Mouse (Mus musculus) gastrocnemius, postnatal 36 days (tissue): Measurements from ENCODE around the gene Tll1. TPM values are rescaled to one million over a fixed set of nuclear protein-coding genes. Genes with fewer than 3 reads are reported as not detected.

Experiments
- DNase-seq, 2 experiments: peaks; one replicate each; pipeline ENCODE4 v3.0.0; 2022
- intact Hi-C: fragments of 180-260 bp; cut with DNase I; formaldehyde crosslinking; loops from one replicate; pipeline ENCODE4 v1.15.1; 2025
- long read RNA-seq, 2 experiments: library from polyadenylated mRNA; stranded (forward); transcript quantifications; one replicate each; pipeline ENCODE4 v2.0.0; 2021
- total RNA-seq, 2 experiments: library from RNA; stranded (reverse); gene quantifications; 2 replicates each; pipeline ENCODE4 v1.2.3; 2021

Gene Tll1
- total RNA-seq = under 1 TPM; 0.44 to 0.77 TPM
- long read RNA-seq, experiment 1 = 0 reads
- long read RNA-seq, experiment 2, partial matches to known transcripts = 0 of 1 reads
- long read RNA-seq, experiment 2, other reads (novel, unspliced or antisense) = 1 of 1 reads

DNA sequence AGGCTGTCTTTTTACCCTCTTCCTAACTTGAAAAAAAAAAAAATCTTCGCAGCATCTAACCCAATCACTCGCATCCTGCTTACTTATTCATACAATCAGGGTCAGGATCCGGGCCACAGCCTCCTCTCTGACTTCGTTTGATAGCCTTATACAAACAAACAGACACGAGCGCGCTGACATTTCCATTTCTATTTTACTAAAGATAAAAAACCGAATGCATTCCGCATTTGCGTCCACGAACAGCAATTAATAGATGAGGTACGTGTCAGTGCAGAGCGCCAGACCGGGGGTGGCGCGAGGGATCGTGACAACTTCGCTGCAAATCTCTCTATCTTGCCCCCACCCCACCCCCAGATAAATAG lies at the start of gene Tll1:
Gene Tll1, minus strand, starts transcription at position 248 of the 362 bp plus-strand sequence.
- intact Hi-C loops = no loop called here
- DNase-seq = peak in 1 of 2 experiments; percentile 16

DNA sequence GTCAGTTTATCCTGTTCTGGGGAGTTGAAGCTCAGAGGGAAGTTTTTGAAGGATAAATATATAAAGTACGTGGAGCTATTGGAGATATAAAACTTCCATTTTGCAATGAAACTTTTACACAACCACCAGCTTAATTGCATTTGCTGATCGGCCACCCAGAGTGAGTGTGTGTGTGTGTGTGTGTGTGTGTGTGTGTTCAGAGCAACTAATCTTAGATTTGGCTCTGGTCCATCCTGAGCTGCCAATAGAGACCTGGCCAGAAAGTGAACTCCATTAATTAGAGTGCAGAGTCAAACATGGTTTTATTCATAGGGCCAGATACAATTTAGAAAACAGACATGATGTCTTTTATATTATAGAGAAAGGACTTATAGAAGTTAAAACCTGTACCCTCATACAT lies 32.6 kb upstream of the Tll1 start:
- intact Hi-C loops = no loop called here
- DNase-seq = no peak

DNA sequence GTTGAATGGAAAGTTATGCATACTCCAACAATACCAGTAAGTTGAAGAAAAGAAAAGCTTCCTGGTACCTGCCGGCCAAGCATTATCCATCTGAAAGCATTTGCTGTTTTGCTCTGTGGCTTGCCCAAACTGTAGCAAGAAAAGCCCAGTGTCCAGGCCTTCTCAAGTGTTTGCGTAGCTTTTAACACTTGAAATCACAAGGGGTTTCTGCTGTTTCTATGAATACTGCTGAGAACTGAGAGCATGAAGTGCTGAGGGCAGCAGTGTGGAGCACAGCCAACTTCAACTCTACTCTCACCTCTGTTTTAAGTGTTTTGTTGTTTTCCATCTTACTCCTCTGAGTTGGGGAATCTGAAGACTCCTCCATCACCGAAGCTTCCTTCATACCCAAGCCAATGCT lies 15.5 kb upstream of the Tll1 start:
- intact Hi-C loops = no loop called here
- no peak for DNase-seq

DNA sequence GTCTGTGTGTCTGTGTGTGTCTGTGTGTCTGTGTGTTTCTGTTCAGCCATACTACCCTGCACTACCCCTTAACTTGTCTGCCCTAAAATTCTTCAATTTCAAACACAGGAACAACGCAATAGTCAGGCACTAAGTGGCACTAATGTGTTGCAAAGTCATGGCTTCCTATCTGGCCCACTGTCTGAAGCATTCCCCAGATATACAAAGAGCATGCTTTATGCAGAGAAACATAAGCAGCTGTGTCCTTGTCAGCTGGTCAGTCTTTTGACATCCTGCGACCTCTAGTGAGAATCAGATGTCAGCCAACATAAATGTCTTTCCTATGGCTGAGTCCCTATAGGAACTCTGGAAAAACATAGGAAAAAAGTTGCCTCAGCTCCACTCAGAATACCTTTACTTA lies 11.6 kb upstream of the Tll1 start:
- DNase-seq = no peak
- intact Hi-C loops = no loop called here

DNA sequence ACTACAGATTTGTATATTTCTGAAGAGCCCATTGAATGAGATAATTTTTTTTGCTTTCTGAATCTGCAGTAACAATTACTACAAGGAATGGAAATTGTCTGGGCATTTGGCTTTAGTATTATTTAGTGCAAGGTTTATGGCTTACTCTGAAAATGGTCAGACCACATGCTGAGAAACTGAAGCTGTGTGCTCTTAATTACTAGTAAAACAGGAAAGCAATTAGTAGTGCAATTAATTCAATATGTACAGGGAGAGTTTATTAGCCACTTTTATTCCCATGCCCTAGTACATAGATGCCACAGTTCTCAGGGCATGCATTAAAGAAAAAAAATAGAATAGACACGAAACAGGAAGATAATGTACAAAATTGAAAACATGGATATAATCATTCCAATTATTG lies 10.2 kb upstream of the Tll1 start:
- intact Hi-C loops = no loop called here
- DNase-seq = no peak

DNA sequence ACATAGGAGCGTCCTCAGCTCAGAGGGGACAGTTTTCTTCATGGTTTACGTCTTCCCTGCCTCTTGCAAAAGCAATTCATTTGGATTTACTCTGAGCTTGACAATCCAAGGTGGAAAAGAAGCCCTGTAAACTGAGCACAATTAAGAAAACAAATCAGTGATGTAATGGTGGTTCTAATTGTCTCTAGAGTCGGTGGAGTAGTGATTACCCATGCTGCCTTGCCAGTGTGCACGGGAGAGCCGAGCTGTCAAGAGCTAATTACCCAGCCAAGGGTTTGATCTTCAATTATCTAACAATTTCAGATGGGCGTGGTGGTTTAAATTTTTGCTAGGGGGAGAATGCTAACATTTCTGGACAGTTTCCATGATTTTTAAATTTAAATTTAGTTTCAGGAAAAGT lies 9.3 kb upstream of the Tll1 start:
- intact Hi-C loops = no loop called here
- DNase-seq = no peak

DNA sequence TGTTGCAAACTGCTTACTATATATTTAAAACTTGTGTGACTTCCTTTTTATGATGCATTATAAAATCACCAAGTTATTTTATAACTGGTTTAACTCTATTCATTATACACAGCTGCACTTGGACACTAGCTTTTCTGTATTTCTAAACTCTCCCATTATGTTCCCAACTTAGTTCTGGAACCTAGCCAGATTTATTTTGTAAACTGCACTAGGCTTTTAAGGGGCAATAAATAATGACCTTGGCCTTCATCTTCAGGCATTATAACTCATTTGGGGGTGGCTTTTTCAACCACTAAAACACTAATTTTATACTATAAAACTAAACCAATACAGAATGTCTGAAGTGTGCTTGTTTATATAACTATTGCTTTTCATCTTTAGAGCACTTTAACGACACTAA lies 8.8 kb upstream of the Tll1 start:
- DNase-seq = no peak
- intact Hi-C loops = no loop called here

DNA sequence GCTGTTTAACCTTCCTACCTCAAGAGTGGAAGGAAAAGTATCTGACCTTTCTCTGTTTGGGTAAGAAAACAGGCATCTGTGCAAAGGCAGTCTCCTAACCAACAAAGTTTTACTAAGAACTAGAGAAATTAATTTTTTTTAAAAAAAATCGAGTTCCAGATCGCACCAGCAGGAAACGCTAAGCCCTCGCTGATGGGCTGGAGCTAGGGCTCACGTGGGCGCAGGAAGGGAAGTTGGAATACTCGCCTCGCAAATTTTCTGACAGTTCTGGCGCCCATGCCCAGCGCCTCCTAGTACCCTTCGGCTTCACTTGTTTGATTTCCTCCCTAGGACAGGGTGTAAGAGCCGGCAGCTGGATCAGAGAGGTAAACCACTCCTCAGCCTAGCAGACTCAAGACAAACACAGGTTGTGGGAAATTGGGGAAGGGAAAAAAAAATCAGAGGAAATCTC lies 365 bp upstream of the Tll1 start:
- peak in 1 of 2 experiments; percentile 17 for DNase-seq
- intact Hi-C loops = no loop called here

DNA sequence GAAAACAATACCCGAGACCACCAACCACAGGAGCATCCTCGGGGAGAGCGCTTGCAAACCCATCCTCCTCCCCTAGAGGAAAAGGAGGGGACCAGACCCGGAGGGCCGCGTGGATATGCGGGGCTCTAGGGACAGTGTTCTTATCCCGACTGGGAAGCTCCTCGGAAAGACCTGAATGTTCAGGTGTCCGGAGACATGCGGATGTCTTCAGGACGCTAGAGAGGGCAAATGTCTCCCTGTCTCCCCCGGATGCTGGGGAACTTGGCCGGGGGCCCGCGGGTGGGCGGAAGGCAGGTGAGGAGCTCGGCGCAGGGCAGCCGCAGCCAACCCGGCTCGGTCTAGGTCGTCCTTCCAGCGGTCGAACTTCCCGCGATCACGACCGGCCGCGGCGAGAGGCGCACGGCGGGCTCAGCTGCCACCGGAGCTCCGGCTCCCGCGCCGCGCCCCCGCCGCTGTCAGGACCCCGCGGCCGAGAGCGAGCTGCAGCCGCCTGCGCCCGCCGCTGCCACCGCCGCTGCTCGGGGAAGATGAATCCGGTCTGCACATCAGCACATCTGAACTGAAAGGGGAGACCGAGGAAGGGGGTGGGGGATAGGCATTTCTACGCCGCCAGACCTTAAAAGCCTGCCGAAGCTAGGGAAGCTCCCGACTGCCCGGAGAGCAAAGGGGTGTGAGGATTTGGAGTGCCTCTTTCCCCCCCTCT lies 599 bp downstream of the Tll1 start:
- peak; percentile 7 to 37 for DNase-seq
- intact Hi-C loops = no loop called here

DNA sequence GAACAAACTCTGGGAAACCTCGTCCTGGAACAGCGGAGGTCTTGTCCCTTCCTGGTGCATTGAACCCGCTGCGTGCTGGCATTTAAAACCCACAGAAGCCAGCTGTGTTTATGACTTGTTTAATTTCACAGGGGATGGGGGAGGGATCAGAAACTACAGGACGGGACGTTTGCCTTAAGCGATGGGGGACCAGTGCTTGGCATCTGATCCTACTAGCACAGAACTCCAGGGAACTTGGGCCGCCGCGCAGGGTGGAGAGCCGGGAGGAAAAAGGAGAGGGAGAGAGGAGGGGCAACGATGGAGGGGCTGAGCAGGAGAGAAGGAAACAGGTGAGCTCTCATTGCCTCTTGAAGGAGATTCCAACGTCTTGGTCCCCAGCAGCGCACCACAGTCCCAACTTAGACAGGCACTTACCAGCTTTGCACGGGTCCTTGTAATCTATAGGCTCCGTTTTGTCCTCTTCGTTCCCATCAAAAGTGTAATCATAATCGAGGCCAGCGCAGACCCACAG lies 1.2 kb downstream of the Tll1 start:
- intact Hi-C loops = no loop called here
- peak in 1 of 2 experiments; percentile 13 for DNase-seq

DNA sequence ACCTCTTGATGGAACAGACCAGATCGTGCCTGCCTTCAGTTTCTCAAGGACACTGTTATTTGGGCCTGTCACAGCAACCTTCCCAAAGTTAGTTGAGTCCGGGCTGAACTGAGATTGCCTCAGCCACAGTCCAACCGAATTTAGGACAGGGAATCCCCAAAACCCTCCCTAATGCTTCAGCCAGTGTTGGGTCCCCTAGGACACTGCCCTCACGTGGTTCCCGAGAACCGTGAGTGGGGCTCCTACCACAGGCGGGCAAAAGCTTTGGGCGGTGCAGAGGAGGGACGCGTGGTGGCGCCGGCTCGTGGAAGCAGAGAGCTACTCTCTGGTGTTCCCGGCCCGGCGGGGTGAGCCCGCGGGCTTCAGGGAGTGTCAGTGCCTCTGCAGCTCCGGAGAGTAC lies 1.9 kb downstream of the Tll1 start:
- intact Hi-C loops = no loop called here
- peak; percentile 56 to 57 for DNase-seq

DNA sequence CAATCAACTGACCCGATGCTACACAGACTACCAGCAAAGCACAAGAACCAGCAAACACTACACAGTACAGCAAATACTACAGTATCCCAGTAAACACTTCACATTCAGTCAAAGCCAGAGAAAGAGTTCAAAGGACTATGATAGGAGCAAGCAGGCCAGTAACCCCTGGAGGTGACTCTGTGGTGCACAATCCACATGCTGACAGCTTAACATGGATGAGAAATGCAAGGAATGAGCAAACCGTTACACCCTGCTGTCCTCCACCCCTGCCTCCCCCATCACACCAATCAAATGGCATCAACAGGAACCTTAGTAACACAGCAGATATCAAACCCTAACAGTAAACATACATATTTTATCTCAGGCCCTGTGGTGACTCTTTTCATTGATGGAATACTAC lies 7.7 kb downstream of the Tll1 start:
- no peak for DNase-seq
- intact Hi-C loops = no loop called here

DNA sequence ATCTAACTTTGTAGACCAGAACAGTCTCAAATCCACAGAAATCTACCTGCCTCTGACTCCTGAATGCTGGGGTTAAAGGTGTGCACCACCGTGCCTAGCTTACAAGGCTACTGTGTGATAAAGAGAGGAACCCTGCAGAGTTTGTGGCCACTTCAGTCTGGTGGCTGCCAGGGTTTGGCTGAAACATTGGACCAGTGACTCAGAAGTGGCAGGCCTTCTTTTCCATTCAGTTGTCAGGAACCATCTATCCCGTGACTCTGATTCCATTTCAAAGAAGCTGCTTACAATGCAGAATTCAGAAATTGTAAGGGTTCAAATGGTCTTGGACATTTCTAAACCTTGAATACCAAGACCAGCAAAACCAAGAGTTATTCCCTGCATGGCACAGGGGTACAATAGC lies 12.7 kb downstream of the Tll1 start:
- intact Hi-C loops = no loop called here
- no peak for DNase-seq

DNA sequence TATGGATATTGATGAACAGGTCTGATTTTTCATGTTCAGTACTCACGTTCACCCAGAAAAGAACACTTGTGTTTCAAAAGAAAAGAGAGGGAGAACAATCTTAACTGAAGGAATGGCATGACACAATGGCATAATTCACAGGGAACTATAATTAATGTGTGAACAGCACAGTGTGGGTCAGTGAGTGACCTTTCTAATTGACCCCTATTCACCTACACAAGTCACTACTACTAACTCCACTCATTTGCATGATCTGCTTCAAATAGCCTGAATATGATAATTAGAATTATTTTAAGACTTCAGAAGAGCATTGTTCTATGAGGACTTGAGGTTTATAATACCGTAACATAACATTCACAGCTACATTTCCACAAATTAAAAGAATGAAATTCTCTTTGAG lies 18.2 kb downstream of the Tll1 start:
- intact Hi-C loops = no loop called here
- no peak for DNase-seq

DNA sequence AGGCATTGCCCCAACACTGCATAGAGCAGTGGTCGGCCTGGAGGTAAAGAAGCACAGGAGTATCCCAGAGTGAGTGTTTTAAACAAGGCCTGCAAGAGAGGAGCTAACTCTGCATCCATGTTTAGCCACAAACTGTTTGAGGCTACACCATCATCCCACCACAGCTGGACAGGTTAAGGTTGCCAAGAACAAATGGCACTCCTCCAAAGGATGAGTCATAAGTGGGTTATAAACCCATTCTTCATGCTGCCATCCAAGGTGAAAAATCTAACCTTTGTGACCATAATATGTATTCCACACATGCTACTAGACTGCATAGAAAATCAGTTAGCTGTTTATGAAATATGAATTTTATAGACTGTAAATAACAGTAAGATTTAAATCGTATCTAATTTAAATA lies 29.1 kb downstream of the Tll1 start:
- DNase-seq = no peak
- intact Hi-C loops = no loop called here

DNA sequence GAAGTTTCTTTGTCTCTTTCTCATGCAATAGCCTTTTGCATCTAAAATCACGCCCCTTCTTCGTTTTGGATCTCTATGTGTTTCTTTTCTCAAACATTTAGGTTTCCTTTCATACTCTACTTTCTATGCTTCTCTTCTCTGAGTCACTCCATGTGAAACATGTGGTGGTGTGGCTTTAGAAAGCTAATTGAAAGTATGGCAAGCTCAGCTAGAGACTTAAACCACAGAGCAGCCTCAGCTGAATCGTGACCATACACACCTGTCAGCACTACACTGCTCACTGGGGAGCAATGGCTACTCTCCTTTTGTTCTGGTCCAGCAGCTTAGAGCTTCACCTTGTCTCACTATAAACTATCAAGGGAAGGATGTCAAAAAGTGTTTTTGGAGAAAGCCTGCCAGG lies 31.2 kb downstream of the Tll1 start:
- no peak for DNase-seq
- intact Hi-C loops = no loop called here

DNA sequence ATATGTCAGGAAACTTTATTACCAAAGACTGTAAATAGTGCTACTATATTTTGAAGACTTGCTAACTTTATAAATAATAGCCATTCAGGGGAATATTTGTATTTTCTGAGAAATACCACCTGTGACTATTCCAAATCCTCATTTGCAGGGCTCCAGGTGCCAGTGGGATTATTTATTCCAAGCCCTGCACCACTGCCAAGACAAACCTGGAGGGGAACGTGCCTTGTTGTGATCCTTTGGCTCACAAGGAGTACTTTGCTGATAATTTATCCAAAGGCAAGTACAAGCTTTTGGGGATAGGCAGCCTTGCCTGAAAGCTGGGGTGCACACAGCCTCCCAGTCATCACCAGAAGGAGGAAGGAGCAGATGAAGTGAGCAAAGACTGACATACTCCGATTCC lies 32.3 kb downstream of the Tll1 start:
- no peak for DNase-seq
- intact Hi-C loops = no loop called here

DNA sequence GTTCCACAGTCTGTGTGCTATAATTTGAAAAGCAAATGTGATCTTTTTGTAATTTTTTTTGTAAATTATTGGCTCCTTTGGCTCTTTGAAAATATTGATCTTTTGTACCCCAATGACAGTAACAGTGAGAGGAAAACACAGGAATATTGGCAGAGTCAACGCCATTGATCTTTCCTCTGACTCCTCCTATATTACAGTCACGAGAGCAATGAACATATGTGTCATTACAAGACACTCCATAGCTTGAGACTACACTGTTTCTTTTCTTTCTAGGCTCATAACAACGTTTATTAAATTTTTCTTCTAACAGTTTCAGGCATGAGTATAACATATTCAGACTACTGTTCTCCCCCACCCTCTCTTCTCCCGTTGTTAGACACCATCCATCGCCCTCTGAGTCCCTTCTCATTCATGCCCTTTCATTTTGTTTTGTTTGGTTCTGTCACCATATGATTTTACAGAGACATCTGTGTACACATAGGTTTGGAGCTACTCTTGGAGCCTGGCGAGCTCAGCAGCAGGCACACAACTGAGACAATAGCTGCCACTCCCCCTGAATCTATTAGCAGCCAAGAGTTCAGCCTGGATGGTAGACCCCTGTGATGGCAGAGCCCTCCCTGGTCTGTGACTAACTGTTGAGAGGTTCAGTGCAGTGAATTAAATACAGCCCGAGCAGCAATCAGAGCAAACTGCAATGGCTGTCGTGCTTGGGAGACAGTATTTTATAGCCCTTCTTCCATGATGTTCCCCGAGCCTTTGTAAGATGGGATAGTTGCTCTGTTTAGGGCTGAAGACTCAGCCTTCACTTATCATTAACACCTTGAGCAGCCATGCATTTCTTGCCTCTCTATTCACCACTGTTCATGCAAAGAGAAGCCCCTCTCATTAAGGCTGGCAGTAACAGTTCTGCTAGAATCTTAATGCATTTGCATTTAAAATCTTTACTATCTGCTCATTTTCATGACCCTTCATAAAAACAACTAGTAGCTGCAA lies 52.9 kb downstream of the Tll1 start:
- no peak for DNase-seq
- intact Hi-C loops = no loop called here

DNA sequence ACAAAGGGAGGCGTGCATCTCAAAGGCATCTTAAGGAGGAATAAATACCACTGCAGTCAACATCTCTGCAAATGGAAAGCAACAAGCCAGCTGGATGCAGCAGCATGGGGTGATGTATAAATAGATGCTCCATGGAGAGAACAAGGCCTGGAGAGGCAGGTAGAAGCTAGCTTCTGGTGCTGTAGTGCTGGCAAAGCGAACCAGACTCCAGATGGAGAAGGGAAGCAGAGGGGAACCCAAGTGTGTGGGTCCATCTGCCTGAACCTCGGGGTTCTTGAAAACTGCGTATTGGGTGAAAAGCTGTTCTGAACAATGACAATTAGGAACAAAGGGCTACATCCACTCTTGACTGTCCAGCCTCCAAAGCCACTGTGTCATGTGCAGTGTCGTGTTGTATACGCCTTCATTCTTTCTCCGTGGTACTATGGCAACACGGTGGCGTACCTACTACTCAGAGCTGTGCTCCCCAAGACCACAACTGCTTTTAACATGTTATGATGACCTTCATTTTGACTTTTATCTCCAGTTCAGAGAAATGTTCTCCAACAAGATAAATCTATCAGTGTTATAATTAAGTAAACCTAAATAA lies 53.8 kb downstream of the Tll1 start:
- DNase-seq = no peak
- intact Hi-C loops = no loop called here

DNA sequence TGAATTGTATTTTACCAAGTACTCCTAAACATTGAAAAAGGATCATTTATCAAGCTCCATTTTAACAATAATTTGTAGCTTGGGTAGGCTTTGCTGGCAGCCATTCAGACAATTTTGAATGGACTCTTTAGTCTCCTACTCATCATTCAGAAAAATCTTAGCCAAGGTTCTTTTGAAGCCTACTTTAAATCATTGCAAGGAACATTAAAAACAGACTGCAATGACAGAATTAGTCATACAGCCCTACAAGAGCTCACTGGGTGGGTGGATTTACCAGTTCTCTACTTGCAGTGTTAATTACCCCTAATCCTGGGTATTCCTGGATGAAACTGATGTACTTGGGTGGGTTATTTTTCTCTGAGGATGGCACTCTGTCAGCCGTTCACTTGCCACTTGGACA lies 69.5 kb downstream of the Tll1 start:
- intact Hi-C loops = no loop called here
- DNase-seq = no peak

DNA sequence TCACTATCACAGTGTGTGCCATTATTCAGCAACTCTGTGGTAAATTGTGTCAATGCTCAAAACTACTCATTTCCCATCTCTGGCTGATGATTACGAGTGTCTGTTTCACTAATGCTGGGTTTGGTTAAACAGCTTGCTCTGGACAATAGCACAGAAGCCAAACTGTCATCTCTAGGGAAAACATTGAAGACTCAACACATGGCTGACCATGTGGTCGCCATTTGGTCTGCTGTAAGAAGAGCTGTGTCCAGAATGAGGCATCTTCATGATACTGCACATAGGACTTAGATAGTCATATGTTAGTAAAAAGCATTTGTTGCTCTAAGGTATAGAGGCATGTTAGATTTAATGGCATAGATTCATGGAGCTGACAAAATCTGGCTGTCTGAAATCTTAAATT lies 98.9 kb downstream of the Tll1 start:
- intact Hi-C loops = no loop called here

More for the DNA sequence above, 98.9 kb downstream of the Tll1 start:
- DNase-seq = no peak
